Mouse (Mus musculus) liver, postnatal 0 days (tissue): Measurements from ENCODE around the gene Cars. TPM values are rescaled to one million over a fixed set of nuclear protein-coding genes. Genes with fewer than 3 reads are reported as not detected.
A peak's percentile ranks its signal among the peaks of the same experiment; 100 is the strongest.
"Not testable (repeated sequence)": the region's sequence is repeated elsewhere in the genome, so short reads cannot be mapped to it uniquely, and the experiment has no call there.

ENCODE experiments used
- ATAC-seq: fragments of 200-750 bp; cut with Nextera tagmentation; 2 replicates; pipeline ENCODE4 v1.8.0; 2017; ENCODE audit warnings: mild to moderate bottlenecking, moderate library complexity
- DNase-seq: peaks from one replicate; pipeline ENCODE4 v3.0.0-alpha.2; 2016
- H3K27ac ChIP-seq: fragments of 300-500 bp; sonication (generic); 2 replicates; pipeline ENCODE4 v1.5.1; 2014; ENCODE audit warnings: antibody characterized with exemption, moderate library complexity, mild to moderate bottlenecking, low read depth
- H3K27me3 ChIP-seq: fragments of 300-500 bp; sonication (generic); 2 replicates; pipeline ENCODE4 v1.6.1; 2014; ENCODE audit warnings: low read length, control low read depth, mixed read lengths; ENCODE audit not compliant: insufficient read depth
- H3K36me3 ChIP-seq: fragments of 300-500 bp; sonication (generic); replicated peaks from 2 replicates; pipeline ENCODE4 v1.6.1; 2014; ENCODE audit warnings: mild to moderate bottlenecking, control low read depth, low read length, moderate library complexity, mixed read lengths; ENCODE audit not compliant: insufficient read depth
- H3K4me1 ChIP-seq: fragments of 300-500 bp; sonication (generic); 2 replicates; pipeline ENCODE4 v1.6.1; 2014; ENCODE audit warnings: antibody characterized with exemption, mild to moderate bottlenecking, control low read depth; ENCODE audit not compliant: insufficient read depth
- H3K4me2 ChIP-seq: fragments of 300-500 bp; sonication (generic); 2 replicates; pipeline ENCODE4 v1.6.1; 2014; ENCODE audit warnings: low read depth, mild to moderate bottlenecking, low read length, moderate library complexity, mixed read lengths
- H3K4me3 ChIP-seq: fragments of 300-500 bp; sonication (generic); 2 replicates; pipeline ENCODE4 v1.5.1; 2014; ENCODE audit warnings: low read depth, low read length
- H3K9ac ChIP-seq: fragments of 300-500 bp; sonication (generic); replicated peaks from 2 replicates; pipeline ENCODE4 v1.6.1; 2014; ENCODE audit warnings: mild to moderate bottlenecking, moderate library complexity
- H3K9me3 ChIP-seq: fragments of 300-500 bp; sonication (generic); 2 replicates; pipeline ENCODE4 v1.6.1; 2016; ENCODE audit warnings: mild to moderate bottlenecking, control low read depth, low read length, mixed read lengths
- CTCF ChIP-seq: sonication (generic); IDR thresholded peaks from 2 replicates; pipeline ENCODE4 v1.5.1; 2016; ENCODE audit warnings: antibody characterized with exemption, low read depth
- EP300 ChIP-seq: IDR thresholded peaks from 2 replicates; pipeline ENCODE4 v1.6.1; 2016; ENCODE audit warnings: antibody characterized with exemption, low read depth, mild to moderate bottlenecking
- WGBS: fragments of 180-500 bp; shearing (Covaris S2); extraction: QIAGEN DNeasy Blood & Tissue Kit; methylation state at CpG from one replicate; pipeline ENCODE4 v1.1.7; 2014; ENCODE audit not compliant: insufficient replicate concordance; 5-methylcytosine and 5-hydroxymethylcytosine counted together
- polyA plus RNA-seq: library from polyadenylated mRNA; unstranded; fragments of >200 nt; fragmentation: Nextera tagmentation; extraction: Ambion mirVana; gene quantifications from 2 replicates; pipeline ENCODE4 v1.2.1, GENCODE M21; 2015

The Cars gene
- polyA plus RNA-seq, 1 experiment from 2014 or later: 22.7 TPM

- Histone ChIP-seq H3K27ac (peak within 1 kb of the TSS; percentile 96), H3K4me2 (peak within 1 kb of the TSS; percentile 92), H3K4me3 (peak within 1 kb of the TSS; percentile 87), H3K27me3 (no peaks in the 10 kb centered on the region), H3K4me1 (peaks cover 28% of the 10 kb centered on the region; the same call in 1 of the 2 replicates), H3K9me3 (no peaks in the 10 kb centered on the region), H3K36me3 (peaks cover 9% of the 10 kb centered on the region), H3K9ac (peak within 1 kb of the TSS; percentile 90)
- ATAC-seq (peak; percentile 96), DNase-seq (peak; percentile 98)
- WGBS: 0% methylated on average over 37 of the region's 43 CpGs
- no peak for TF ChIP-seq CTCF
- TF ChIP-seq EP300: no peak; the same call in 1 of the 2 replicates
These were observed 50.9 kb downstream of the Cars start, which contains the start of gene Nap1l4 for GRCm38 (mm10) chr7:143548976-143549457. Gene Nap1l4, minus strand, starts transcription at chr7:143549106.

GRCm38 (mm10) chr7:143548231-143548961, 51.5 kb downstream of the Cars start:
- H3K9me3 ChIP-seq: no peaks in the 10 kb centered on the region
- TF ChIP-seq EP300 (no peak), CTCF (no peak)
- DNase-seq (no peak), ATAC-seq (peak; percentile 81)
- H3K4me2 ChIP-seq: peak overlapping the region; percentile 92
- H3K9ac ChIP-seq: peak overlapping the region; percentile 90
- H3K27me3 ChIP-seq: no peaks in the 10 kb centered on the region
- peak overlapping the region; percentile 96 for H3K27ac ChIP-seq
- H3K4me1 ChIP-seq: peaks cover 32% of the 10 kb centered on the region; the same call in 1 of the 2 replicates
- WGBS: under 1% methylated on average over 50 of the region's 63 CpGs
- H3K4me3 ChIP-seq: peak overlapping the region; percentile 87
- H3K36me3 ChIP-seq: peaks cover 8% of the 10 kb centered on the region

GRCm38 (mm10) chr7:143546554-143546953, 53.3 kb downstream of the Cars start:
- no peaks in the 10 kb centered on the region for H3K9me3 ChIP-seq
- TF ChIP-seq CTCF: no peak
- no peak for TF ChIP-seq EP300
- H3K27me3 ChIP-seq: no peaks in the 10 kb centered on the region
- 0 out of 2 replicates have a peak overlapping the region, but pooled peaks have one; percentile 35 for H3K9ac ChIP-seq
- H3K27ac ChIP-seq: 0 out of 2 replicates have a peak overlapping the region, but pooled peaks have one; percentile 5
- WGBS: 46% methylated on average over 2 of the region's 2 CpGs
- DNase-seq (no peak), ATAC-seq (no peak)
- peaks cover 8% of the 10 kb centered on the region; the same call in 1 of the 2 replicates for H3K36me3 ChIP-seq
- peaks cover 42% of the 10 kb centered on the region; the same call in 1 of the 2 replicates for H3K4me1 ChIP-seq
- H3K4me3 ChIP-seq: no peak overlapping the region
- H3K4me2 ChIP-seq: peak overlapping the region; percentile 92; the same call in 1 of the 2 replicates

- no peaks in the 10 kb centered on the region for H3K27me3 ChIP-seq
- TF ChIP-seq EP300: no peak
- peak; percentile 80 for TF ChIP-seq CTCF
- H3K36me3 ChIP-seq: peaks cover 25% of the 10 kb centered on the region
- H3K9me3 ChIP-seq: no peaks in the 10 kb centered on the region
- ATAC-seq (no peak), DNase-seq (peak; percentile 52)
- WGBS: 92% methylated on average over 2 of the region's 2 CpGs
- peaks cover 36% of the 10 kb centered on the region; the same call in 1 of the 2 replicates for H3K4me1 ChIP-seq
- no peak overlapping the region for H3K4me3 ChIP-seq
- H3K27ac ChIP-seq: no peak overlapping the region
- H3K9ac ChIP-seq: no peak overlapping the region
- no peak overlapping the region for H3K4me2 ChIP-seq
These were observed 55.5 kb downstream of the Cars start for GRCm38 (mm10) chr7:143544368-143544767.

GRCm38 (mm10) chr7:143538671-143539070, 61.2 kb downstream of the Cars start:
- Histone ChIP-seq H3K4me3 (no peak overlapping the region), H3K9ac (no peak overlapping the region), H3K4me1 (peaks cover 16% of the 10 kb centered on the region), H3K9me3 (no peaks in the 10 kb centered on the region), H3K36me3 (peaks cover 70% of the 10 kb centered on the region), H3K4me2 (no peak overlapping the region), H3K27me3 (no peaks in the 10 kb centered on the region), H3K27ac (no peak overlapping the region)
- DNase-seq (no peak), ATAC-seq (no peak)
- 47% methylated on average over 1 of the region's 1 CpGs for WGBS
- TF ChIP-seq EP300 (no peak), CTCF (no peak)

- 72% methylated on average over 6 of the region's 6 CpGs for WGBS
- not testable (repeated sequence) for H3K27me3 ChIP-seq, H3K4me3 ChIP-seq, H3K9me3 ChIP-seq, DNase-seq, H3K27ac ChIP-seq, H3K4me2 ChIP-seq, H3K9ac ChIP-seq
- H3K36me3 ChIP-seq: peaks cover 74% of the 10 kb centered on the region
- peaks cover 16% of the 10 kb centered on the region for H3K4me1 ChIP-seq
- peak; percentile 70 for ATAC-seq
These were observed 61.7 kb downstream of the Cars start for GRCm38 (mm10) chr7:143538229-143538628.
